Mouse (Mus musculus) heart, postnatal 0 days (tissue): Measurements from ENCODE around the gene Gpr45.

ENCODE experiments used
- CTCF ChIP-seq: IDR thresholded peaks from 2 replicates; pipeline ENCODE4 v1.5.1; 2016; ENCODE audit warnings: antibody characterized with exemption, control low read depth, low read depth
- EP300 ChIP-seq: IDR thresholded peaks from 2 replicates; pipeline ENCODE4 v1.6.1; 2016; ENCODE audit warnings: antibody characterized with exemption, low read depth

DNA sequence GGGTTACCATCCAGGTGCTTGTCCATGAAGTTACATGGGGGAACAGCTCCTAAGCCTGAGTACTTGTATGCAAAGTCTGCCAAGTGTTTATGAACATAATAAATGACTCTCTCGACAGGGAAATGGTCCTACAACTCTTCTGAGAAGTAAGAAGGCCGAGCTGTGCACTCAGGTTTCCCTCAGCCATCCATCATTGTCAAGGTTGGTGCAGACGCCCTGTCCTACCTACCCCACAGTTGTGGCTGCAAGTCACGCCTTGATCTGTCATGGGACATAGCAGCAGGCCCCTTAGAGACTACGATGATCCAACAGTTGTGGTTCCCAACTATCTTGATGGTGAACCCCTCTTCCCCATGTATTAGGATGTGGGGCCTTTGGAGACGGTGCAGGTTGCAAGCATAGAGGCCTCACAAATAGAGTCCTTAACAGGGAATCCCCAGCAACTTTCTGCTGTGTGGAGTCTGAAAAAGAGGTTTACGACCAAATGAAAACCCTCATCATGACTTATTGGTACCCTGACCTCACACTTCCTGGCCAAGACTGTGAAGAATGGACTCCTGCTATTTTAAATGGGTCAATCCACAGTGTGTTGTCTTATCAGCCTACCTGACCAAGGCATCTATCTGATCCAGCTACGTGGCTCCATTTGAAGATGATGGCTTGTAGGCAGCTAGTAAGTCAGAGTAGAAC lies 30.6 kb downstream of the Gpr45 start:
- TF ChIP-seq EP300 (no peak), CTCF (no peak)
